Mouse (Mus musculus): Measurements from ENCODE around the gene Pcnx. TPM values are rescaled to one million over a fixed set of nuclear protein-coding genes. Genes with fewer than 3 reads are reported as not detected.

Gene Pcnx
- polyA plus RNA-seq, 1 experiment, result 39.9 TPM

GRCm38 (mm10) chr12:81852551-81852950 is 7.3 kb upstream of the Pcnx start:
- TF ChIP-seq POLR2A (IDR thresholded peaks at IDR 0.05; ENCODE audit: extremely low read depth, insufficient read depth, low read length) (no peak), CTCF (IDR thresholded peaks at IDR 0.05; ENCODE audit: extremely low read depth, insufficient read depth, low read length) (no peak)
- no peak overlapping the region for H3K4me3 ChIP-seq (ENCODE audit: insufficient read depth, low read length)
- H3K27ac ChIP-seq (ENCODE audit: insufficient read depth, low read length), result no peak overlapping the region; the same call in 1 of the 2 replicates
- H3K4me1 ChIP-seq (ENCODE audit: control insufficient read depth, insufficient read depth, low read length), result no peaks in the 10 kb centered on the region; the same call in 1 of the 2 replicates

GRCm38 (mm10) chr12:81852977-81853376 is 6.8 kb upstream of the Pcnx start:
- Histone ChIP-seq H3K4me1 (ENCODE audit: control insufficient read depth, insufficient read depth, low read length) (no peaks in the 10 kb centered on the region; the same call in 1 of the 2 replicates), H3K4me3 (ENCODE audit: insufficient read depth, low read length) (no peak overlapping the region), H3K27ac (ENCODE audit: insufficient read depth, low read length) (no peak overlapping the region; the same call in 1 of the 2 replicates)
- TF ChIP-seq POLR2A (IDR thresholded peaks at IDR 0.05; ENCODE audit: extremely low read depth, insufficient read depth, low read length) (no peak), CTCF (IDR thresholded peaks at IDR 0.05; ENCODE audit: extremely low read depth, insufficient read depth, low read length) (no peak)

- TF ChIP-seq POLR2A (IDR thresholded peaks at IDR 0.05; ENCODE audit: extremely low read depth, insufficient read depth, low read length), result no peak
- no peak for TF ChIP-seq CTCF (IDR thresholded peaks at IDR 0.05; ENCODE audit: extremely low read depth, insufficient read depth, low read length)
- Histone ChIP-seq H3K4me1 (ENCODE audit: control insufficient read depth, insufficient read depth, low read length) (no peaks in the 10 kb centered on the region; the same call in 1 of the 2 replicates), H3K4me3 (ENCODE audit: insufficient read depth, low read length) (no peak overlapping the region), H3K27ac (ENCODE audit: insufficient read depth, low read length) (no peak overlapping the region)
Observed at GRCm38 (mm10) chr12:81853543-81853942, 6.3 kb upstream of the Pcnx start.

DNA sequence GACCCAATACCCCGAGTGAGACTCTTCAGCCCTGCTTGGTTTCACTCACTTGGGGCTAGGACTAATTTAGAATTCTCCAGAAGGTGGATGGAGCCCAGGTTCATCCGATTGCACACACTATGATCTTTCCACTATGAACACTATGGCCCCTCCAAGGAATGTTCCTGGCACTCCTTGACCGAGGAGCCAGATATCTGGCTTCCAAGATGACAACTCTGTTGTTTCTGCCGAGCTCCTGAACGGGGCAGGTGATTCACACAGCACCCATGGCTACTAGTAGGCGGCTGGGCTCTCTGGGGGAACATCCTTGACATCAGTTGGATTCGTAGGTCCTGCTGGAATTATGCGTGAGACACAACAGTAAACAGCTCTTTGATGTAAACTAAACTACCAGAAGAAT is 4.8 kb upstream of the Pcnx start:
- Histone ChIP-seq H3K27ac (ENCODE audit: insufficient read depth, low read length) (no peak overlapping the region), H3K4me1 (ENCODE audit: control insufficient read depth, insufficient read depth, low read length) (peaks cover 2% of the 10 kb centered on the region), H3K4me3 (ENCODE audit: insufficient read depth, low read length) (no peak overlapping the region)
- TF ChIP-seq POLR2A (IDR thresholded peaks at IDR 0.05; ENCODE audit: extremely low read depth, insufficient read depth, low read length), result no peak
- no peak for TF ChIP-seq CTCF (IDR thresholded peaks at IDR 0.05; ENCODE audit: extremely low read depth, insufficient read depth, low read length)

DNA sequence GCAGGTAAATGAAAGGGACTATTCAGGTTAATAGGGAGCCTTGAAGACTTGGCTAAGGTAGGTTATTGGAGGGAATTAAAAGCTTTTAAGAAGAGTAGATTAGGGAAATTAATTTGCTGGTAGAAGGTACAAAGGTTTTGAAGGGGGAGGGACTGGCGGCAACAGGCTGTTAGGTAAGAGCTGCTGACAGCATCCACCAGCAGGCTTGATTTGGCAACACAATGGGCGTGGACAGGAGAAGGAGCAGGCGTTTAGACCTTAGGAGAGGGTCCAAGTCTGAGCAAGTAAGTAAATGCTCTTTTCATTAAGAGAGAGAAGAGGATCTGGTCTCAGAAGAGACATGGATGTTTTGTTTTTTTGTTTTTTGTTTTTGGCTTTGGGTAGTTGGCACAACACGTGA is 3.1 kb upstream of the Pcnx start:
- no peak overlapping the region for H3K27ac ChIP-seq (ENCODE audit: insufficient read depth, low read length)
- H3K4me3 ChIP-seq (ENCODE audit: insufficient read depth, low read length), result no peak overlapping the region
- TF ChIP-seq CTCF (IDR thresholded peaks at IDR 0.05; ENCODE audit: extremely low read depth, insufficient read depth, low read length) (no peak), POLR2A (IDR thresholded peaks at IDR 0.05; ENCODE audit: extremely low read depth, insufficient read depth, low read length) (no peak)
- H3K4me1 ChIP-seq (ENCODE audit: control insufficient read depth, insufficient read depth, low read length), result peaks cover 4% of the 10 kb centered on the region

GRCm38 (mm10) chr12:81857251-81857650 is 2.6 kb upstream of the Pcnx start:
- TF ChIP-seq POLR2A (IDR thresholded peaks at IDR 0.05; ENCODE audit: extremely low read depth, insufficient read depth, low read length) (no peak), CTCF (IDR thresholded peaks at IDR 0.05; ENCODE audit: extremely low read depth, insufficient read depth, low read length) (no peak)
- Histone ChIP-seq H3K4me3 (ENCODE audit: insufficient read depth, low read length) (no peak overlapping the region), H3K27ac (ENCODE audit: insufficient read depth, low read length) (no peak overlapping the region), H3K4me1 (ENCODE audit: control insufficient read depth, insufficient read depth, low read length) (peaks cover 6% of the 10 kb centered on the region)

GRCm38 (mm10) chr12:81857978-81858569 is 1.7 kb upstream of the Pcnx start:
- H3K4me3 ChIP-seq (ENCODE audit: insufficient read depth, low read length), result no peak overlapping the region
- no peak overlapping the region for H3K27ac ChIP-seq (ENCODE audit: insufficient read depth, low read length)
- no peak for TF ChIP-seq CTCF (IDR thresholded peaks at IDR 0.05; ENCODE audit: extremely low read depth, insufficient read depth, low read length)
- TF ChIP-seq POLR2A (IDR thresholded peaks at IDR 0.05; ENCODE audit: extremely low read depth, insufficient read depth, low read length), result no peak
- peaks cover 11% of the 10 kb centered on the region for H3K4me1 ChIP-seq (ENCODE audit: control insufficient read depth, insufficient read depth, low read length)

- TF ChIP-seq CTCF (IDR thresholded peaks at IDR 0.05; ENCODE audit: extremely low read depth, insufficient read depth, low read length) (no peak), POLR2A (IDR thresholded peaks at IDR 0.05; ENCODE audit: extremely low read depth, insufficient read depth, low read length) (no peak)
- Histone ChIP-seq H3K4me1 (ENCODE audit: control insufficient read depth, insufficient read depth, low read length) (peaks cover 13% of the 10 kb centered on the region), H3K4me3 (ENCODE audit: insufficient read depth, low read length) (peak overlapping the region; percentile 61), H3K27ac (ENCODE audit: insufficient read depth, low read length) (peak overlapping the region; percentile 83)
Observed at GRCm38 (mm10) chr12:81860308-81861181, 722 bp downstream of the Pcnx start.

- Histone ChIP-seq H3K4me1 (ENCODE audit: control insufficient read depth, insufficient read depth, low read length) (peaks cover 14% of the 10 kb centered on the region), H3K4me3 (ENCODE audit: insufficient read depth, low read length) (peak overlapping the region; percentile 61), H3K27ac (ENCODE audit: insufficient read depth, low read length) (0 out of 2 replicates have a peak overlapping the region, but pooled peaks have one; percentile 83)
- no peak for TF ChIP-seq POLR2A (IDR thresholded peaks at IDR 0.05; ENCODE audit: extremely low read depth, insufficient read depth, low read length)
- TF ChIP-seq CTCF (IDR thresholded peaks at IDR 0.05; ENCODE audit: extremely low read depth, insufficient read depth, low read length), result no peak
Observed at GRCm38 (mm10) chr12:81861199-81862085, 1.6 kb downstream of the Pcnx start.
